Mouse (Mus musculus) kidney, postnatal 0 days (tissue): Measurements from ENCODE around the gene Tpsg1. TPM values are rescaled to one million over a fixed set of nuclear protein-coding genes. Genes with fewer than 3 reads are reported as not detected.

Experiments
- ATAC-seq: fragments of 200-750 bp; cut with Nextera tagmentation; replicated peaks from 2 replicates; pipeline ENCODE4 v1.8.0; 2017; ENCODE audit warnings: low read depth, moderate number of reproducible peaks, moderate TSS enrichment, moderate library complexity; ENCODE audit not compliant: low FRiP score
- DNase-seq: peaks from one replicate; pipeline ENCODE4 v3.0.0-alpha.2; 2016; ENCODE audit warnings: low spot score
- H3K27ac ChIP-seq: fragments of 300-500 bp; sonication (generic); 2 replicates; pipeline ENCODE4 v1.5.1; 2014; ENCODE audit warnings: mild to moderate bottlenecking
- H3K27me3 ChIP-seq: fragments of 300-500 bp; sonication (generic); 2 replicates; pipeline ENCODE4 v1.6.1; 2014; ENCODE audit warnings: low read length, mixed read lengths; ENCODE audit not compliant: insufficient read depth
- H3K36me3 ChIP-seq: fragments of 300-500 bp; sonication (generic); 2 replicates; pipeline ENCODE4 v1.6.1; 2014; ENCODE audit warnings: low read length, mixed read lengths; ENCODE audit not compliant: insufficient read depth
- H3K4me1 ChIP-seq: fragments of 300-500 bp; sonication (generic); replicated peaks from 2 replicates; pipeline ENCODE4 v1.6.1; 2014; ENCODE audit warnings: antibody characterized with exemption, low read length, mixed read lengths; ENCODE audit not compliant: insufficient read depth
- H3K4me2 ChIP-seq: fragments of 300-500 bp; sonication (generic); 2 replicates; pipeline ENCODE4 v1.6.1; 2014; ENCODE audit warnings: mild to moderate bottlenecking, low read length, moderate library complexity, mixed read lengths
- H3K4me3 ChIP-seq: fragments of 300-500 bp; sonication (generic); replicated peaks from 2 replicates; pipeline ENCODE4 v1.5.1; 2014; ENCODE audit warnings: low read depth, low read length
- H3K9ac ChIP-seq: fragments of 300-500 bp; sonication (generic); 2 replicates; pipeline ENCODE4 v1.6.1; 2014; ENCODE audit warnings: low read depth, low read length
- H3K9me3 ChIP-seq: fragments of 300-500 bp; sonication (generic); replicated peaks from 2 replicates; pipeline ENCODE4 v1.6.1; 2016; ENCODE audit warnings: low read length, inconsistent platforms, mixed read lengths
- CTCF ChIP-seq: IDR thresholded peaks from 2 replicates; pipeline ENCODE4 v1.5.1; 2016; ENCODE audit warnings: antibody characterized with exemption, low read depth, mild to moderate bottlenecking, moderate library complexity
- WGBS: fragments of 180-500 bp; shearing (Covaris S2); extraction: QIAGEN DNeasy Blood & Tissue Kit; methylation state at CpG from one replicate; pipeline ENCODE4 v1.1.7; 2014; 5-methylcytosine and 5-hydroxymethylcytosine counted together
- polyA plus RNA-seq: library from polyadenylated mRNA; unstranded; fragments of >200 nt; fragmentation: Nextera tagmentation; extraction: Ambion mirVana; gene quantifications from 2 replicates; pipeline ENCODE4 v1.2.1, GENCODE M21; 2015

Tpsg1 gene
- 0.18 and 0.41 TPM in 2 replicates for polyA plus RNA-seq

- no peak within 1 kb of the TSS for H3K9ac ChIP-seq
- DNase-seq (no peak), ATAC-seq (no peak)
- no peak for TF ChIP-seq CTCF
- no peak within 1 kb of the TSS for H3K4me2 ChIP-seq
- WGBS: 76% methylated on average over 3 of the region's 3 CpGs
- H3K27ac ChIP-seq: no peak within 1 kb of the TSS
- H3K4me3 ChIP-seq: no peak within 1 kb of the TSS
- H3K27me3 ChIP-seq: no peaks in the 10 kb centered on the region
- no peaks in the 10 kb centered on the region for H3K36me3 ChIP-seq
- H3K4me1 ChIP-seq: no peaks in the 10 kb centered on the region
- no peaks in the 10 kb centered on the region for H3K9me3 ChIP-seq
These were observed at the start of gene Tpsg1 for GRCm38 (mm10) chr17:25368973-25369372. Gene Tpsg1 (plus strand): TSS chr17:25369273.

- Histone ChIP-seq H3K4me3 (no peak overlapping the region), H3K27me3 (no peaks in the 10 kb centered on the region), H3K9me3 (no peaks in the 10 kb centered on the region), H3K4me1 (no peaks in the 10 kb centered on the region), H3K27ac (no peak overlapping the region), H3K4me2 (no peak overlapping the region), H3K36me3 (no peaks in the 10 kb centered on the region), H3K9ac (no peak overlapping the region)
- no peak for TF ChIP-seq CTCF
- 85% methylated on average over 8 of the region's 8 CpGs for WGBS
- ATAC-seq (no peak), DNase-seq (no peak)
These were observed 48.3 kb upstream of the Tpsg1 start for GRCm38 (mm10) chr17:25320819-25321218.

- WGBS: 12% methylated on average over 2 of the region's 2 CpGs
- no peaks in the 10 kb centered on the region for H3K36me3 ChIP-seq
- H3K4me1 ChIP-seq: no peaks in the 10 kb centered on the region
- H3K4me2 ChIP-seq: no peak overlapping the region
- no peak for ATAC-seq
- no peaks in the 10 kb centered on the region for H3K9me3 ChIP-seq
- DNase-seq: no peak
- no peak for TF ChIP-seq CTCF
- no peak overlapping the region for H3K27ac ChIP-seq
- H3K9ac ChIP-seq: no peak overlapping the region
- H3K27me3 ChIP-seq: no peaks in the 10 kb centered on the region
- no peak overlapping the region for H3K4me3 ChIP-seq
These were observed 46.1 kb upstream of the Tpsg1 start for GRCm38 (mm10) chr17:25322930-25323329.

- no peak for ATAC-seq
- H3K4me1 ChIP-seq: no peaks in the 10 kb centered on the region
- no peak for DNase-seq
- no peak for TF ChIP-seq CTCF
- no peaks in the 10 kb centered on the region for H3K9me3 ChIP-seq
- H3K4me3 ChIP-seq: no peak overlapping the region
- no peak overlapping the region for H3K9ac ChIP-seq
- no peak overlapping the region for H3K27ac ChIP-seq
- H3K36me3 ChIP-seq: no peaks in the 10 kb centered on the region
- no peaks in the 10 kb centered on the region for H3K27me3 ChIP-seq
- 64% methylated on average over 9 of the region's 9 CpGs for WGBS
- H3K4me2 ChIP-seq: no peak overlapping the region
These were observed 36.8 kb upstream of the Tpsg1 start for GRCm38 (mm10) chr17:25332321-25332720.

- 1% methylated on average over 8 of the region's 8 CpGs for WGBS
- no peak overlapping the region for H3K4me3 ChIP-seq
- H3K9me3 ChIP-seq: no peaks in the 10 kb centered on the region
- H3K27me3 ChIP-seq: no peaks in the 10 kb centered on the region
- no peaks in the 10 kb centered on the region for H3K4me1 ChIP-seq
- H3K27ac ChIP-seq: no peak overlapping the region
- no peak overlapping the region for H3K4me2 ChIP-seq
- peak; percentile 98 for TF ChIP-seq CTCF
- no peak; the same call in 1 of the 2 replicates for ATAC-seq
- H3K36me3 ChIP-seq: no peaks in the 10 kb centered on the region
- no peak overlapping the region for H3K9ac ChIP-seq
- DNase-seq: peak; percentile 86
These were observed 35.1 kb upstream of the Tpsg1 start for GRCm38 (mm10) chr17:25333943-25334342.

- no peak for ATAC-seq
- TF ChIP-seq CTCF: no peak
- WGBS: 76% methylated on average over 4 of the region's 4 CpGs
These were observed 30.9 kb upstream of the Tpsg1 start for GRCm38 (mm10) chr17:25338218-25338617.

GRCm38 (mm10) chr17:25340003-25340402 is 29.1 kb upstream of the Tpsg1 start:
- Histone ChIP-seq H3K9me3 (no peaks in the 10 kb centered on the region), H3K9ac (no peak overlapping the region), H3K4me1 (no peaks in the 10 kb centered on the region), H3K4me2 (no peak overlapping the region), H3K36me3 (no peaks in the 10 kb centered on the region), H3K27ac (no peak overlapping the region), H3K4me3 (no peak overlapping the region), H3K27me3 (no peaks in the 10 kb centered on the region)
- WGBS: 89% methylated on average over 6 of the region's 6 CpGs
- TF ChIP-seq CTCF: no peak
- ATAC-seq (no peak), DNase-seq (no peak)

More at GRCm38 (mm10) chr17:25338218-25338617, 30.9 kb upstream of the Tpsg1 start:
- Histone ChIP-seq H3K27me3 (no peaks in the 10 kb centered on the region), H3K4me3 (no peak overlapping the region), H3K27ac (no peak overlapping the region), H3K36me3 (no peaks in the 10 kb centered on the region), H3K4me2 (no peak overlapping the region), H3K9ac (no peak overlapping the region), H3K4me1 (no peaks in the 10 kb centered on the region), H3K9me3 (no peaks in the 10 kb centered on the region)
- DNase-seq: no peak
